Mouse (Mus musculus) C2C12 (cell line): Measurements from ENCODE around the gene Gm21985. TPM values are rescaled to one million over a fixed set of nuclear protein-coding genes. Genes with fewer than 3 reads are reported as not detected.

Source experiments
- H3K27me3 ChIP-seq: one replicate; pipeline ENCODE4 v1.6.1; 2011; ENCODE audit not compliant: control insufficient read depth, insufficient read depth, insufficient read length
- H3K36me3 ChIP-seq: one replicate; pipeline ENCODE4 v1.6.1; 2011; ENCODE audit not compliant: control insufficient read depth, insufficient read depth
- H3K4me3 ChIP-seq: one replicate; pipeline ENCODE4 v1.5.1; 2011; ENCODE audit warnings: mild to moderate bottlenecking, control low read depth; ENCODE audit not compliant: poor library complexity, insufficient read depth, severe bottlenecking
- H3K79me2 ChIP-seq: one replicate; pipeline ENCODE4 v1.6.1; 2011; ENCODE audit not compliant: control insufficient read depth, insufficient read depth
- H3K79me3 ChIP-seq: one replicate; pipeline ENCODE4 v1.6.1; 2011; ENCODE audit warnings: low read depth, control low read depth
- H3ac ChIP-seq: one replicate; pipeline ENCODE3; 2011; ENCODE audit warnings: low read depth; ENCODE audit not compliant: control insufficient read depth, insufficient read length
- CEBPB ChIP-seq: IDR thresholded peaks from one replicate; pipeline ENCODE4 v1.6.1; 2011; ENCODE audit warnings: low read depth, mild to moderate bottlenecking, control low read depth, moderate library complexity
- CTCF ChIP-seq: IDR thresholded peaks from one replicate; pipeline ENCODE4 v1.5.1; 2011; ENCODE audit not compliant: control insufficient read depth, insufficient read depth, insufficient read length
- FOSL1 ChIP-seq: IDR thresholded peaks from one replicate; pipeline ENCODE4 v1.8.0; 2011; ENCODE audit warnings: mild to moderate bottlenecking, low read length; ENCODE audit not compliant: poor library complexity, insufficient read depth, severe bottlenecking
- MAX ChIP-seq: IDR thresholded peaks from one replicate; pipeline ENCODE4 v1.6.1; 2011; ENCODE audit warnings: mild to moderate bottlenecking, control low read depth
- MYOD1 ChIP-seq: IDR thresholded peaks from one replicate; pipeline ENCODE4 v1.6.1; 2011; ENCODE audit warnings: low read depth; ENCODE audit not compliant: control insufficient read depth, insufficient read length
- MYOG ChIP-seq: IDR thresholded peaks from one replicate; pipeline ENCODE4 v1.6.1; 2011; ENCODE audit not compliant: control insufficient read depth, insufficient read length; ENCODE audit errors: extremely low read depth
- USF1 ChIP-seq: IDR thresholded peaks from one replicate; pipeline ENCODE4 v1.6.1; 2011; ENCODE audit warnings: low read depth, mild to moderate bottlenecking, control low read depth, moderate library complexity
- polyA plus RNA-seq: library from polyadenylated mRNA; unstranded; fragments of >200 nt; fragmentation: generic; extraction: Trizol; gene quantifications from one replicate; pipeline ENCODE4 v1.2.1, GENCODE M21; 2012; ENCODE audit warnings: missing spikeins

Gm21985 gene
- polyA plus RNA-seq, 1 experiment, result not detected

- Histone ChIP-seq H3K79me3 (peaks cover 18% of the 10 kb centered on the region), H3K79me2 (peaks cover 39% of the 10 kb centered on the region), H3ac (peak overlapping the region; percentile 50), H3K4me3 (peak overlapping the region; percentile 98), H3K36me3 (peaks cover 23% of the 10 kb centered on the region), H3K27me3 (no peaks in the 10 kb centered on the region)
- TF ChIP-seq USF1 (no peak), MYOG (no peak), CEBPB (no peak), FOSL1 (no peak), CTCF (no peak), MAX (no peak), MYOD1 (no peak)
Measured at GRCm38 (mm10) chr2:112367222-112367621, 101.1 kb downstream of the Gm21985 start.

GRCm38 (mm10) chr2:112367726-112368673 lies 101.9 kb downstream of the Gm21985 start, which contains the start of gene Emc4:
Emc4 (minus strand) TSS chr2:112368027.
- TF ChIP-seq USF1 (no peak), MAX (peak; percentile 64), MYOG (no peak), MYOD1 (no peak), FOSL1 (no peak)
- Histone ChIP-seq H3K79me3 (peaks cover 18% of the 10 kb centered on the region), H3K4me3 (peak within 1 kb of the TSS; percentile 98), H3K27me3 (no peaks in the 10 kb centered on the region), H3K36me3 (peaks cover 17% of the 10 kb centered on the region), H3ac (peak within 1 kb of the TSS; percentile 50), H3K79me2 (peaks cover 39% of the 10 kb centered on the region)

DNA sequence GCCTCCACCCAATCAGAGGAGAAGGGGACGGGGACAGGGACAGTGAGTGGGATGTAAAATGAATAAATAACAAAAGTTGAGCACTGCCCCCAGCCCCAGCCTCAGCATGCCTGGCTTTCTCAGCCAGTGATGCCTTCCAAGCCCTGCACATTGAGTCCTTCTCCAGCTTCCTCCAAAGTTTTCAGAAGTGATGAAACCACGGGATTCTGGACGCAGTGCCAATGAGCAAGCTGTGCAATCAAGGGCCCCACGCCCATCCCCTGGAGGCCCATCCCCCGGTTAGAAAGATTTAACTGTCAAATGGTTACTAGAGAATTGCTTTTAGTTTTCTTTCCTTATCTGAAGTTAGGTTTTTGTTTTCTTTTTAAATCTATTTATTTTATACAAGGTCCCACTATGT lies 103.8 kb downstream of the Gm21985 start:
- peaks cover 32% of the 10 kb centered on the region for H3K79me2 ChIP-seq
- TF ChIP-seq CTCF (no peak), CEBPB (no peak), FOSL1 (no peak), MYOG (no peak), USF1 (no peak), MAX (no peak), MYOD1 (no peak)
- no peaks in the 10 kb centered on the region for H3K27me3 ChIP-seq
- peaks cover 18% of the 10 kb centered on the region for H3K79me3 ChIP-seq
- peaks cover 6% of the 10 kb centered on the region for H3K36me3 ChIP-seq
- H3K4me3 ChIP-seq, result no peak overlapping the region
- no peak overlapping the region for H3ac ChIP-seq

- Histone ChIP-seq H3K36me3 (no peaks in the 10 kb centered on the region), H3ac (no peak overlapping the region), H3K4me3 (no peak overlapping the region), H3K79me3 (no peaks in the 10 kb centered on the region), H3K79me2 (no peaks in the 10 kb centered on the region), H3K27me3 (no peaks in the 10 kb centered on the region)
- no peak for TF ChIP-seq MAX
- peak; percentile 41 for TF ChIP-seq FOSL1
- TF ChIP-seq MYOG, result no peak
- peak; percentile 100 for TF ChIP-seq CEBPB
- no peak for TF ChIP-seq USF1
Measured at GRCm38 (mm10) chr2:112373141-112373540, 107.0 kb downstream of the Gm21985 start.

- H3K36me3 ChIP-seq, result no peaks in the 10 kb centered on the region
Measured at GRCm38 (mm10) chr2:112374610-112375009, 108.5 kb downstream of the Gm21985 start.

More at GRCm38 (mm10) chr2:112374610-112375009, 108.5 kb downstream of the Gm21985 start:
- no peak overlapping the region for H3K4me3 ChIP-seq
- peaks cover 2% of the 10 kb centered on the region for H3K79me3 ChIP-seq
- peaks cover 5% of the 10 kb centered on the region for H3K79me2 ChIP-seq
- TF ChIP-seq USF1 (no peak), MYOD1 (no peak), CTCF (no peak), FOSL1 (no peak), CEBPB (no peak), MYOG (no peak), MAX (no peak)
- no peaks in the 10 kb centered on the region for H3K27me3 ChIP-seq
- no peak overlapping the region for H3ac ChIP-seq
